Mouse (Mus musculus): Measurements from ENCODE around the gene March5. TPM values are rescaled to one million over a fixed set of nuclear protein-coding genes. Genes with fewer than 3 reads are reported as not detected.

March5 gene
- total RNA-seq, 2 experiments from 2014 or later: 54.7 to 59.5 TPM

- DNase-seq (ENCODE audit: low spot score in 2 of 2): no peak
These were observed 55.0 kb downstream of the March5 start for GRCm38 (mm10) chr19:37262389-37262788.

- DNase-seq (ENCODE audit: low spot score in 2 of 2): no peak
These were observed 56.2 kb downstream of the March5 start for GRCm38 (mm10) chr19:37263566-37263942.

GRCm38 (mm10) chr19:37263943-37264897, 56.9 kb downstream of the March5 start:
- DNase-seq (ENCODE audit: low spot score in 2 of 2): no peak

GRCm38 (mm10) chr19:37265333-37266103, 58.2 kb downstream of the March5 start:
- DNase-seq (ENCODE audit: low spot score in 2 of 2): peak; percentile 68 to 81

GRCm38 (mm10) chr19:37269106-37269505, 61.8 kb downstream of the March5 start:
- no peak for DNase-seq (ENCODE audit: low spot score in 2 of 2)

Other genes starting within 250 kb of the March5 start
- gene Cpeb3, start 1.1 kb downstream of the March5 start, total RNA-seq (2021): 10 to 100 TPM; 15.7 to 21.9 TPM
- gene Ide, start 130.3 kb downstream of the March5 start, total RNA-seq (2021): 10 to 100 TPM; 72.6 to 78.8 TPM
- 10 to 100 TPM; 17.9 to 19.5 TPM for gene Kif11, start 168.9 kb downstream of the March5 start, total RNA-seq (2021)
- gene Hhex, start 227.3 kb downstream of the March5 start, total RNA-seq (2021): 1 to 10 TPM; 4.6 to 5.6 TPM